Mouse (Mus musculus) neural tube, embryonic 15.5 days (tissue): ENCODE measurements at regions not wholly inside any gene's neighbourhood (a gene's known extent, or its start where the extent isn't known, plus 50 kb on each side); places are given as distances from the start of the nearest gene placed in this dataset.
A peak's percentile ranks its signal among the peaks of the same experiment; 100 is the strongest.

Experiments used
- ATAC-seq: fragments of 200-750 bp; cut with Nextera tagmentation; 2 replicates; pipeline ENCODE4 v1.8.0; 2017; ENCODE audit warnings: mild to moderate bottlenecking, moderate TSS enrichment, moderate library complexity; ENCODE audit not compliant: low FRiP score
- H3K27ac ChIP-seq: fragments of 300-500 bp; sonication (generic); replicated peaks from 2 replicates; pipeline ENCODE4 v1.5.1; 2015; ENCODE audit warnings: mild to moderate bottlenecking, inconsistent platforms
- H3K27me3 ChIP-seq: fragments of 300-500 bp; sonication (generic); replicated peaks from 2 replicates; pipeline ENCODE4 v1.6.1; 2015; ENCODE audit warnings: inconsistent platforms
- H3K36me3 ChIP-seq: fragments of 300-500 bp; sonication (generic); 2 replicates; pipeline ENCODE4 v1.6.1; 2015; ENCODE audit warnings: inconsistent platforms
- H3K4me1 ChIP-seq: fragments of 300-500 bp; sonication (generic); 2 replicates; pipeline ENCODE4 v1.6.1; 2015; ENCODE audit warnings: inconsistent platforms
- H3K4me2 ChIP-seq: fragments of 300-500 bp; sonication (generic); 2 replicates; pipeline ENCODE4 v1.6.1; 2015; ENCODE audit warnings: inconsistent platforms, mild to moderate bottlenecking, moderate library complexity
- H3K4me3 ChIP-seq: fragments of 300-500 bp; sonication (generic); replicated peaks from 2 replicates; pipeline ENCODE4 v1.5.1; 2015; ENCODE audit warnings: mild to moderate bottlenecking, inconsistent platforms
- H3K9ac ChIP-seq: fragments of 300-500 bp; sonication (generic); replicated peaks from 2 replicates; pipeline ENCODE4 v1.6.1; 2015; ENCODE audit warnings: mild to moderate bottlenecking, inconsistent platforms
- H3K9me3 ChIP-seq: fragments of 300-500 bp; sonication (generic); replicated peaks from 2 replicates; pipeline ENCODE4 v1.6.1; 2016; ENCODE audit warnings: inconsistent platforms
- WGBS: fragments of 180-500 bp; shearing (Covaris S2); methylation state at CpG from one replicate; pipeline ENCODE4 v1.1.7; 2015; ENCODE audit warnings: mixed read lengths; 5-methylcytosine and 5-hydroxymethylcytosine counted together

DNA sequence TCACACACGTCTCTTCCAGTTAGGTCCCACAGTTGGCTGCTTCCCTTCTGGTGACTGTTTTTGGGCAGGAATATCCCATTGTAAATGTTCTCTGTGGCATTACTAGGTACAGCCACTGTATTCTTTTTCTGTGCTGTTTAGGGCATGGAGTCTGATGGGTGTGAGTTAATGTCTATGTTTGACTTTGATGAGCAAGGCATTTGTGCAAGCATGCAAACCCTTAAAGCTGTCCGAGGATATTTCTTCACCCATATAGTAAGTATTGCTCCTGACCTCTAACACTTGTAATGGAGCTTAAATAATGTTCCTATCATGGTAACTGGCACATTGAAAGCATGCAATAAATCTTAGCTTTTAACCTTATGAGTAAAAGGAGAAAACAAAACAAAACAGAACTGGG lies 133.6 kb upstream of the Col8a1 start:
- Histone ChIP-seq H3K4me1 (peaks cover 3% of the 10 kb centered on the region), H3K4me2 (no peak overlapping the region), H3K9ac (no peak overlapping the region), H3K4me3 (no peak overlapping the region), H3K36me3 (no peaks in the 10 kb centered on the region), H3K27ac (no peak overlapping the region), H3K9me3 (no peaks in the 10 kb centered on the region), H3K27me3 (no peaks in the 10 kb centered on the region)
- no peak for ATAC-seq
- 37% methylated on average over 2 of the region's 2 CpGs for WGBS

DNA sequence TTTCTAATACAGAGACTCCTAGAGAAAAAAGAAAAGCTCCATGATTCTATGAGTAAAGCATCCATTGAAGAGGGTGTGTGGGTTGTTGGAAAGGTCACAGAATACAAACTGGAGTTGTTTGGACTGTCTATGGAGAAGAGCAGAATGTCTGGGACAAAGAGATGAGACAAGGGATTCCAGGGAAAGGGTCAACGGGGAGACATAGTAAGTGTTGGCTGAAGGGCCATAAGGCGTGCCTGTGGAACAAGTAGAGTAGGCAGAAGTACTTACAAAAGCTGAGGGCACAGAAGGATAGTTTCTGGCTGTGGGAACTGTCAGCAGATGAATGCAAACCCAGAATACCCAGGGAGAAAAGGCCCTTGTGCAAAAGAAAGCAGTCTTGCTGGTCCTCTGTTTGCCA lies 134.0 kb upstream of the Col8a1 start:
- Histone ChIP-seq H3K4me3 (no peak overlapping the region), H3K9ac (no peak overlapping the region), H3K4me1 (peaks cover 3% of the 10 kb centered on the region), H3K9me3 (no peaks in the 10 kb centered on the region), H3K27ac (no peak overlapping the region), H3K27me3 (no peaks in the 10 kb centered on the region), H3K4me2 (no peak overlapping the region), H3K36me3 (no peaks in the 10 kb centered on the region)
- WGBS = 31% methylated on average over 2 of the region's 2 CpGs
- ATAC-seq = no peak

DNA sequence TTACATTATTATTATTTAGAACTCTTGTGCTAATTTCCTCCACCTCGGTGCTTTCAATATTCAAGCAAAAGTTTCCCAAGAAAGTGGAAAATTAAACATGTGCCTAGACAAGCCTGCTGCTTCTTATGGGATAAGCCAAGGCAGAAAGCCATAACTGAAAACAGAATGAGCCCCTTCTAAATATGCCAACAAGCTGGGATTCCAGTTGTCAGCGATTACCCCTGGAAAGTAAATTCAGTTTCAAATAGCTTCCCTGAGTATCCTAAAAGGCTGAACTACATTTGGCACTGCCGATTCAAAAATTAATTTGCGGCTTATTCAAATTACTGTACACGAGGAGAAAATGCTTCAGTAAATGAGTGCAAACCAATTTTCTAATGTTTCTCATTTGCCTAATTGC lies 135.6 kb upstream of the Col8a1 start:
- H3K27ac ChIP-seq = no peak overlapping the region
- H3K36me3 ChIP-seq = no peaks in the 10 kb centered on the region
- H3K4me1 ChIP-seq = peaks cover 3% of the 10 kb centered on the region
- no peaks in the 10 kb centered on the region for H3K9me3 ChIP-seq
- no peak overlapping the region for H3K9ac ChIP-seq
- ATAC-seq = peak; percentile 60
- no peaks in the 10 kb centered on the region for H3K27me3 ChIP-seq
- WGBS = 58% methylated on average over 5 of the region's 5 CpGs
- H3K4me2 ChIP-seq = no peak overlapping the region
- H3K4me3 ChIP-seq = no peak overlapping the region

DNA sequence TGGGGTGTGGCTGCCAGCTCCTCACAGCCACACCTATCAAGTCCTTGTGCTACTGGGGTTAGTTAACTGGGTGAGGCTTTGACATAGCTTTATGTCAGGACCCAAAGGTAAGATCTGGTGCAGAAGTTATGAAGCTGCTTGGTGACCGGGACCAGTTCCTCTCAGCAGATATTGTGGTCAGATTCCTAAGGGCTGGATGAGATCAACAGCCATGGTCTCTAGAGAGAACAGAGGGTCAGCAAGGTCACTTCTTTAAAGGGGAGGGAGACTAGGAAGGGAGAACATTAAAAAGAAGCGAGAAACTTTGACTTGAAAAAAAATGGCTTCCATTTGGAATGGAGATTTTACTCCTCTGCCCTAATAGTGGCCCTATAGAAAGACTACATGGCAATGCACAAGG lies 138.6 kb upstream of the Col8a1 start:
- H3K27me3 ChIP-seq = no peaks in the 10 kb centered on the region
- no peak overlapping the region for H3K4me3 ChIP-seq
- peaks cover 3% of the 10 kb centered on the region for H3K4me1 ChIP-seq
- H3K27ac ChIP-seq = no peak overlapping the region
- no peak overlapping the region for H3K4me2 ChIP-seq
- H3K36me3 ChIP-seq = no peaks in the 10 kb centered on the region
- H3K9me3 ChIP-seq = no peaks in the 10 kb centered on the region
- ATAC-seq = no peak
- WGBS = 79% methylated on average over 2 of the region's 2 CpGs
- no peak overlapping the region for H3K9ac ChIP-seq

DNA sequence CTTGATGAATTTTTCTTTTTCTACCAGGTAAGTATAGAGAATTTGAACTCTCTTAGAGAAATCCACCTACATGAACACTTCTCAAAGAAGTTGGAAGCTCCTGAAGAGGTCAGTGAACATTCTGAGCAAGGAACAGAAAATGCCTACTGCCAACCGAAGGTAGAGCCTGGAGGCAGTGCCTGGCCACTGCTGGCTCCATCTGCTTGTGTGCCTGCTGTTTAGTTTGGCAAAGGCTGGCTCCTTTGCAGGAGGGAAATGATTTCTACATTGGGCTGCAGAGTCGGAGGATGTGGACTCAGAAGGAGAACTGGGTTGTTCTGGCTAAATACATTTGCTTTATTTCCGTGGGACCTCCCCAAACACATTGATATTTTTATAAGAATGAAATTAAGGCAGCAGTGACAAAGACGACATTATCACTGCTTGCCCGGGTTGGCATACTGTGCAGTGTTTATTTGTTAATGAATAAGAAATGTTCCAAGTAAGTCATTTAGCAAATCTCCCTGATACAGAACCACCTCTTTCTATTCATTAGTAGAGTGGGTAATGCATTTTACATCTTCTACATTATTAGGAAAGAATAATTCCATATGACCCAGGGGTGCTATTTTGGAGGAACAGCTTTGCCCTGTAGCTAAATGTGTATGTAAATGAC lies 139.3 kb upstream of the Col8a1 start:
- peaks cover 3% of the 10 kb centered on the region for H3K4me1 ChIP-seq
- H3K4me2 ChIP-seq = no peak overlapping the region
- H3K27ac ChIP-seq = no peak overlapping the region
- H3K27me3 ChIP-seq = no peaks in the 10 kb centered on the region
- no peaks in the 10 kb centered on the region for H3K9me3 ChIP-seq
- no peak overlapping the region for H3K4me3 ChIP-seq
- no peak for ATAC-seq
- H3K36me3 ChIP-seq = no peaks in the 10 kb centered on the region
- 56% methylated on average over 5 of the region's 5 CpGs for WGBS
- no peak overlapping the region for H3K9ac ChIP-seq

DNA sequence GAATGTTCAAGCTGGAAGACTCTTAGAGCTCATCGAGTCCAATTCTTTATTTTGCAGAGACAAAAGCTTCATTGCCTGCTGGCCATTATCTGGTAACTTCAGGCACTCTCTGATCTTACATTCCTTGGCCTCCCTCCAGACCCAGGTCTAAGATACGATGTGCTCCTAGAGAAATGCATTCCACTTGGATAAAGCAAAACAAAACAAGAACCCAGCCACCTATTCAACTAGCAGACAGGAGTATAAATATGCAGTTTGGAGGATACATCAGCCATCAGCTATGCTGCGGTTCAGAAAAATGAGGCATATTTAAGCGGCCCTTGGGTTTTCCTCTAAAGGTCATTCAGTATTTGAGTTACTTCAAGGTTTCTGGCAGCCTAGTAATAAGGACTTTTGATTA lies 146.5 kb upstream of the Col8a1 start:
- no peak for ATAC-seq
- no peak overlapping the region for H3K4me3 ChIP-seq
- WGBS = 49% methylated on average over 4 of the region's 4 CpGs

DNA sequence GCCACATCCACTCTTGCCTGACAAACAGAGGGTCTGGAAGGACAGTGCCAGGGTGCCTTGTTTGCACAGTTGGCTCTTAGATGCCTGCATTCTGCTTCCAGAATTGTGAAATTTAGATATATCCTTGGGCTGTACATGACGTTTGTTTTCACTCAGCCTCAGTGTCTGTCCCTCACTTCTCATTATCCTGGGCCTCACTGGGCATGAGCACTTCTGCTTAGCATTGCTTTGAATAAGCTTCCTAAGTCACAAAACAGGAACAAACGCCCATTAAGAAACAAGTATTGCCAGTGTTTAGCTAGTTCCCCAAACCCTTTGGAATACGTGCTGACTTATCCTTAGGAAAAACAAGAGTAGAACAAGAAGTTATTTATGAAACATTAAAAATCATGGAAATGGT lies 148.0 kb upstream of the Col8a1 start:
- no peak for ATAC-seq
- Histone ChIP-seq H3K9me3 (no peaks in the 10 kb centered on the region), H3K9ac (no peak overlapping the region), H3K27ac (no peak overlapping the region), H3K27me3 (no peaks in the 10 kb centered on the region), H3K36me3 (no peaks in the 10 kb centered on the region), H3K4me3 (no peak overlapping the region), H3K4me1 (no peaks in the 10 kb centered on the region), H3K4me2 (no peak overlapping the region)
- WGBS = 75% methylated on average over 3 of the region's 3 CpGs

More for the DNA sequence above, 146.5 kb upstream of the Col8a1 start:
- H3K9me3 ChIP-seq = no peaks in the 10 kb centered on the region
- H3K4me2 ChIP-seq = no peak overlapping the region
- H3K9ac ChIP-seq = no peak overlapping the region
- H3K27ac ChIP-seq = no peak overlapping the region
- no peaks in the 10 kb centered on the region for H3K4me1 ChIP-seq
- no peaks in the 10 kb centered on the region for H3K27me3 ChIP-seq
- H3K36me3 ChIP-seq = no peaks in the 10 kb centered on the region

DNA sequence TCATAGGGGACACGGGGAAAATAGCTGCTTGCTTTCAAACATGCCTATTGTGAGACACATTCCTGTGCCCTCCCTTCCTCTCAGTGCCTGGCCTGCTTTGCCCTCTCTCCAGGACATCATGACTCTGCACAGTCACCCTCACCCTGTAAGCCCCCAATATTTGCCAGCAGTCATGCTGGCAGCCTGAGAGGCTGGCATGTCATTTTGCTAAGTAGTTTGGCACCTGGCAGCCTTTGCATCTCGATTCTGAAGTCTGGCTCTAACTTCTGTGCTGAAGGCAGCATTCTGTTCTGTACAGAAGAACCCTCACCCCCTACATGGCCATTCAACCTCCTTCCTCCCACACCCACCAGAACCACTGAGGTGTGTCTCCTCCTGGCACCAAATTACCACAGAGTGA lies 157.5 kb upstream of the Col8a1 start:
- H3K4me2 ChIP-seq = no peak overlapping the region
- no peak overlapping the region for H3K27ac ChIP-seq
- no peaks in the 10 kb centered on the region for H3K36me3 ChIP-seq
- WGBS = 59% methylated on average over 2 of the region's 2 CpGs
- no peak for ATAC-seq
- no peak overlapping the region for H3K9ac ChIP-seq
- H3K4me3 ChIP-seq = no peak overlapping the region
- no peaks in the 10 kb centered on the region for H3K9me3 ChIP-seq
- H3K27me3 ChIP-seq = no peaks in the 10 kb centered on the region
- no peaks in the 10 kb centered on the region for H3K4me1 ChIP-seq

DNA sequence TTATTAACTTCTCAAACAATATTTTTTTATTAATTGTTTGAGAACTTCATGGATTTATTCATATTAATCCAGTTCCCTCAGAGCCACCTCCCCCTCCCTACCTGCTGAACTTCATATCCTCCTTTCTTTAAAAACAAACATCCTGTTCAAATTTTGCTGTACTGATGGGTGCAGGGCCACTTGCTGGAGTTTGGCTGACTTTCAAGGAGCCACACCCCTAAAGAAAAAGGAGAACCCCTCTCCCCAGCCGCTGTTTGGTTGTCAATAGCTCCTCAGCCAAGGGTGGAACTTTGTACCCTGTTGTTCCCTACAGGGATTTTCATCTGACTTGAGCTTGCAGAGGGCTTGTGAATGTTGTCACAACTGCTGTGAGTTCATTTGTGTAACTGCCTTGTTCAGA lies 160.0 kb upstream of the Col8a1 start:
- Histone ChIP-seq H3K27ac (no peak overlapping the region), H3K36me3 (no peaks in the 10 kb centered on the region), H3K4me3 (no peak overlapping the region), H3K9ac (no peak overlapping the region), H3K4me1 (no peaks in the 10 kb centered on the region), H3K9me3 (no peaks in the 10 kb centered on the region), H3K27me3 (no peaks in the 10 kb centered on the region), H3K4me2 (no peak overlapping the region)
- WGBS = 86% methylated on average over 1 of the region's 1 CpGs
- ATAC-seq = no peak

DNA sequence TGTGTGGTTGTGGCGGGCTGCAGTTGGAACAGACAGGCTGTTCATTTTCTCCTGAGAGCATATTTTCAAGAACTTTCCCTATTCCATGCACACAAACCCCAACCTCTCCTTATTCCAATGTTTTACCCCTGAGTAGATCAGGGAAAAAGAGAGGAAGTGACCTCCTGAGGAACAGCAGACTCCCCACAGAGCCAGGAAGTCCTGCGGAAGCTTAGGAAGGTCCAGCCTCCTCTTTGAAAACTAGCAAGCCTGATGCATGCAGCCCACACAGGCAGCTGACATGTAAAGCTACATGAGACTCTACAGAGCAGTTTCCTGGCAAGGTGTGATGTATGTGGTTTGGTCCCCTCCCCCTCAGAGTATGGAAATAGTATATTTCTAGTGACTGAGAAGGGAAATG lies 160.9 kb upstream of the Col8a1 start:
- Histone ChIP-seq H3K4me3 (no peak overlapping the region), H3K27me3 (no peaks in the 10 kb centered on the region), H3K9ac (no peak overlapping the region), H3K9me3 (no peaks in the 10 kb centered on the region), H3K4me1 (no peaks in the 10 kb centered on the region), H3K4me2 (no peak overlapping the region), H3K27ac (no peak overlapping the region), H3K36me3 (no peaks in the 10 kb centered on the region)
- no peak for ATAC-seq
- WGBS = 78% methylated on average over 2 of the region's 2 CpGs

DNA sequence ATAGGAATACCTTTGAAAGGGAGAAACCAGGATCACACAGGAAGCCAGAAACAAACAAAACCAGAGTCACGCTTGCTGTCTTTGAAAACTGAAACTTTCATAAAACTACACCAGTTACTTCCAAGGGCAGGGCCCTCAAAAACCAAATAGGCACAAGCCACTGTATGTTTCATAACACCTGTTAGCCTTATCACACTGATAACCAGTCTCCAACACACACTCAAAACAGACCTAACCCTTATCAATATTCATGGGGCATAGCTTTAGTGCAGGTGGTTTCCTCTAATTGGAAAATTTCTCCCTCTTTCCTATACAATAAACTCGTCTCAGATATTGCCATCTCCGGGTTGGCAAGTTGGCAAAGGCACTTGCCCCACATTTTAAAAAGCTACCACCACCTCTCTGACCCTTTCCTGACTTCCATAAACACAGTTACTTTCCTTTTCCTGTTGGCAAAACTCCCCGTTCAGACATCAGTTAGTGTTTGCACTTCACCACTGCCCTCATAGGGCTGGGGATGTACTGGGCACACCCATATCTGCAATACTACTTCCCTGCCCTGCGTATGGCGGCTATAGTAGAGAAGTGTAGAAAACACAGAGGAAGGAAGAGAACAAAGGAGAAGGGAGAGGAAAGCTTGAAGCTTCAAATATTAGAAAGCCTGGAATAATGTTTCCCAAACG lies 169.1 kb upstream of the Col8a1 start:
- no peak overlapping the region for H3K4me2 ChIP-seq
- WGBS = 66% methylated on average over 7 of the region's 7 CpGs
- ATAC-seq = no peak
- no peaks in the 10 kb centered on the region for H3K9me3 ChIP-seq
- H3K9ac ChIP-seq = no peak overlapping the region
- no peaks in the 10 kb centered on the region for H3K27me3 ChIP-seq
- H3K4me1 ChIP-seq = no peaks in the 10 kb centered on the region
- H3K36me3 ChIP-seq = no peaks in the 10 kb centered on the region
- H3K4me3 ChIP-seq = no peak overlapping the region
- H3K27ac ChIP-seq = no peak overlapping the region

DNA sequence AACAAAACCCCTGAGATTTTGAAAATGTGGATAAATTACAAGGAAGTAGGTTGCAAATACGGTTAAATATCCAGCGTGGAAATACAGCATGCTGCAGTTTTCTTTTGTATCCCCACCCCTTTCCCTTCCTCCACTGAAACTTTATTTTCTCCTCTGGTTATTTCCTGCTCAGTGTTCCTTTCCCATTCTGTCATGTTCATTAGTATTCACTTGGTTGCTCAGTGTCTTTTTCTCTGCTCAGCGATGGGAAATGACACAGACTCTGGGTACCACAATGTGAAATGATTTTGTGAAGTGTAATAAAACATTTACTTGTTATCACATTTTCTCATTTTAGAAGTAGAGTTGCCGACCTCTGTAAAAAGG lies 169.6 kb upstream of the Col8a1 start:
- 51% methylated on average over 4 of the region's 4 CpGs for WGBS
- no peak overlapping the region for H3K27ac ChIP-seq
- H3K9ac ChIP-seq = no peak overlapping the region
- ATAC-seq = no peak
- no peaks in the 10 kb centered on the region for H3K36me3 ChIP-seq
- H3K4me2 ChIP-seq = no peak overlapping the region
- H3K4me1 ChIP-seq = no peaks in the 10 kb centered on the region
- H3K9me3 ChIP-seq = no peaks in the 10 kb centered on the region
- no peaks in the 10 kb centered on the region for H3K27me3 ChIP-seq
- no peak overlapping the region for H3K4me3 ChIP-seq
